Mouse (Mus musculus) hindbrain, postnatal 0 days (tissue): Measurements from ENCODE around the gene Ppp4r3a. TPM values are rescaled to one million over a fixed set of nuclear protein-coding genes. Genes with fewer than 3 reads are reported as not detected.
"Not testable (repeated sequence)": the region's sequence is repeated elsewhere in the genome, so short reads cannot be mapped to it uniquely, and the experiment has no call there.

Experiments used
- ATAC-seq: fragments of 200-750 bp; cut with Nextera tagmentation; 2 replicates; pipeline ENCODE4 v1.8.0; 2017; ENCODE audit warnings: mild to moderate bottlenecking, moderate TSS enrichment, moderate library complexity
- DNase-seq: peaks from one replicate; pipeline ENCODE4 v3.0.0-alpha.2; 2015; ENCODE audit warnings: low spot score
- H3K27ac ChIP-seq: fragments of 300-500 bp; sonication (generic); 2 replicates; pipeline ENCODE4 v1.5.1; 2014; ENCODE audit warnings: mild to moderate bottlenecking
- H3K27me3 ChIP-seq: fragments of 300-500 bp; sonication (generic); 2 replicates; pipeline ENCODE4 v1.6.1; 2014; ENCODE audit warnings: low read length, mixed read lengths; ENCODE audit not compliant: insufficient read depth
- H3K36me3 ChIP-seq: fragments of 300-500 bp; sonication (generic); 2 replicates; pipeline ENCODE4 v1.6.1; 2014; ENCODE audit warnings: low read length, mixed read lengths; ENCODE audit not compliant: insufficient read depth
- H3K4me1 ChIP-seq: fragments of 300-500 bp; sonication (generic); 2 replicates; pipeline ENCODE4 v1.6.1; 2014; ENCODE audit warnings: antibody characterized with exemption, low read length, mixed read lengths; ENCODE audit not compliant: insufficient read depth
- H3K4me2 ChIP-seq: fragments of 300-500 bp; sonication (generic); 2 replicates; pipeline ENCODE4 v1.6.1; 2014; ENCODE audit warnings: low read depth, mild to moderate bottlenecking, low read length, moderate library complexity, mixed read lengths
- H3K4me3 ChIP-seq: fragments of 300-500 bp; sonication (generic); 2 replicates; pipeline ENCODE4 v1.5.1; 2014; ENCODE audit warnings: low read length
- H3K9ac ChIP-seq: fragments of 300-500 bp; sonication (generic); replicated peaks from 2 replicates; pipeline ENCODE4 v1.6.1; 2014; ENCODE audit warnings: mild to moderate bottlenecking, low read length, moderate library complexity, mixed read lengths
- H3K9me3 ChIP-seq: fragments of 300-500 bp; sonication (generic); 2 replicates; pipeline ENCODE4 v1.6.1; 2016; ENCODE audit warnings: low read length, mixed read lengths
- CTCF ChIP-seq: IDR thresholded peaks from 2 replicates; pipeline ENCODE4 v1.5.1; 2016; ENCODE audit warnings: antibody characterized with exemption, control low read depth, low read depth
- WGBS: fragments of 180-500 bp; shearing (Covaris S2); extraction: QIAGEN DNeasy Blood & Tissue Kit; methylation state at CpG from one replicate; pipeline ENCODE4 v1.1.7; 2014; 5-methylcytosine and 5-hydroxymethylcytosine counted together
- polyA plus RNA-seq: library from polyadenylated mRNA; unstranded; fragments of >200 nt; fragmentation: Nextera tagmentation; extraction: Ambion mirVana; gene quantifications from 2 replicates; pipeline ENCODE4 v1.2.1, GENCODE M21; 2015
- total RNA-seq: library from RNA; depleted of rRNA; stranded (reverse); fragments of >200 nt; gene quantifications from 2 replicates; pipeline ENCODE4 v1.2.3, GENCODE M21; 2014

Ppp4r3a gene
- total and polyA plus RNA-seq, 2 experiments from 2014 or later: 16.3 to 28.9 TPM

GRCm38 (mm10) chr12:101019443-101019842, 64.1 kb downstream of the Ppp4r3a start:
- Histone ChIP-seq H3K27ac (no peak overlapping the region), H3K9ac (no peak overlapping the region), H3K4me1 (peaks cover 18% of the 10 kb centered on the region), H3K4me3 (no peak overlapping the region), H3K9me3 (no peaks in the 10 kb centered on the region), H3K36me3 (no peaks in the 10 kb centered on the region), H3K27me3 (no peaks in the 10 kb centered on the region), H3K4me2 (no peak overlapping the region)
- no peak for DNase-seq
- no peak for ATAC-seq
- WGBS: 88% methylated on average over 7 of the region's 7 CpGs
- no peak for TF ChIP-seq CTCF

- H3K27me3 ChIP-seq: no peaks in the 10 kb centered on the region
- H3K36me3 ChIP-seq: no peaks in the 10 kb centered on the region
- 41% methylated on average over 5 of the region's 5 CpGs for WGBS
- no peak overlapping the region for H3K9ac ChIP-seq
- ATAC-seq (no peak), DNase-seq (no peak)
- H3K4me1 ChIP-seq: peaks cover 18% of the 10 kb centered on the region
- no peak overlapping the region for H3K4me2 ChIP-seq
- H3K9me3 ChIP-seq: no peaks in the 10 kb centered on the region
- no peak overlapping the region for H3K4me3 ChIP-seq
- TF ChIP-seq CTCF: no peak
- H3K27ac ChIP-seq: no peak overlapping the region
Measured at GRCm38 (mm10) chr12:101019031-101019430, 64.5 kb downstream of the Ppp4r3a start.

- 0 out of 2 replicates have a peak overlapping the region, but pooled peaks have one; percentile 26 for H3K9ac ChIP-seq
- H3K36me3 ChIP-seq: no peaks in the 10 kb centered on the region
- no peak overlapping the region for H3K4me3 ChIP-seq
- TF ChIP-seq CTCF: peak; percentile 48
- DNase-seq (no peak), ATAC-seq (no peak)
- peak overlapping the region; percentile 24 for H3K4me2 ChIP-seq
- H3K9me3 ChIP-seq: no peaks in the 10 kb centered on the region
- peaks cover 22% of the 10 kb centered on the region for H3K4me1 ChIP-seq
- H3K27me3 ChIP-seq: no peaks in the 10 kb centered on the region
- 28% methylated on average over 6 of the region's 6 CpGs for WGBS
- no peak overlapping the region; the same call in 1 of the 2 replicates for H3K27ac ChIP-seq
Measured at GRCm38 (mm10) chr12:101017971-101018371, 65.5 kb downstream of the Ppp4r3a start.

- no peak for ATAC-seq
- no peak overlapping the region for H3K9ac ChIP-seq
- H3K4me2 ChIP-seq: no peak overlapping the region
- H3K9me3 ChIP-seq: no peaks in the 10 kb centered on the region
- H3K27ac ChIP-seq: no peak overlapping the region
- no peaks in the 10 kb centered on the region for H3K27me3 ChIP-seq
- no peak for TF ChIP-seq CTCF
- H3K36me3 ChIP-seq: no peaks in the 10 kb centered on the region
- H3K4me1 ChIP-seq: peaks cover 30% of the 10 kb centered on the region
- WGBS: 51% methylated on average over 5 of the region's 5 CpGs
- DNase-seq: no peak
- no peak overlapping the region for H3K4me3 ChIP-seq
Measured at GRCm38 (mm10) chr12:101016412-101016928, 67.0 kb downstream of the Ppp4r3a start.

GRCm38 (mm10) chr12:101015926-101016325, 67.6 kb downstream of the Ppp4r3a start:
- WGBS: 40% methylated on average over 4 of the region's 4 CpGs
- ATAC-seq (peak; percentile 58), DNase-seq (peak; percentile 81)
- Histone ChIP-seq H3K9me3 (no peaks in the 10 kb centered on the region), H3K27me3 (no peaks in the 10 kb centered on the region), H3K9ac (no peak overlapping the region), H3K36me3 (no peaks in the 10 kb centered on the region), H3K4me3 (no peak overlapping the region), H3K27ac (no peak overlapping the region), H3K4me1 (peaks cover 30% of the 10 kb centered on the region), H3K4me2 (no peak overlapping the region)
- no peak for TF ChIP-seq CTCF

DNA sequence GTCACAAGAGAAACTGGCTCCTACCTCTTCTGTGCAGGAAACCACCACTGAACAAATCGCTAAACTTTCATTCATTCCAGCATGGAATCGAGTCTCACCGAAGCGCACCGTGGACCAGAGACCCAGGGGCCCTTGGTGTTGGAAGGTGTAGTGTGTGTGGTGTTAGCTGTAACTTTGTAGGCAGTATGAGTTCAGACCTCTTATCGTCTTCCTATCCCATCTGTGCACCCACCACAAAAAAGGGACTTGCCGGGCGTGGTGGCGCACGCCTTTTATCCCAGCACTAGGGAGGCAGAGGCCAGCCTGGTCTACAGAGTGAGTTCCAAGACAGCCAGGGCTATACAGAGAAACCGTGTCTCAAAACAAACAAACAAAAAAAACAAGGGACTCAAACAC, 68.3 kb downstream of the Ppp4r3a start:
- ATAC-seq (no peak), DNase-seq (no peak)
- Histone ChIP-seq H3K27me3 (no peaks in the 10 kb centered on the region), H3K36me3 (no peaks in the 10 kb centered on the region), H3K4me3 (no peak overlapping the region), H3K27ac (no peak overlapping the region), H3K9ac (no peak overlapping the region), H3K9me3 (no peaks in the 10 kb centered on the region), H3K4me2 (no peak overlapping the region), H3K4me1 (peaks cover 30% of the 10 kb centered on the region)
- TF ChIP-seq CTCF: no peak
- 83% methylated on average over 11 of the region's 11 CpGs for WGBS

DNA sequence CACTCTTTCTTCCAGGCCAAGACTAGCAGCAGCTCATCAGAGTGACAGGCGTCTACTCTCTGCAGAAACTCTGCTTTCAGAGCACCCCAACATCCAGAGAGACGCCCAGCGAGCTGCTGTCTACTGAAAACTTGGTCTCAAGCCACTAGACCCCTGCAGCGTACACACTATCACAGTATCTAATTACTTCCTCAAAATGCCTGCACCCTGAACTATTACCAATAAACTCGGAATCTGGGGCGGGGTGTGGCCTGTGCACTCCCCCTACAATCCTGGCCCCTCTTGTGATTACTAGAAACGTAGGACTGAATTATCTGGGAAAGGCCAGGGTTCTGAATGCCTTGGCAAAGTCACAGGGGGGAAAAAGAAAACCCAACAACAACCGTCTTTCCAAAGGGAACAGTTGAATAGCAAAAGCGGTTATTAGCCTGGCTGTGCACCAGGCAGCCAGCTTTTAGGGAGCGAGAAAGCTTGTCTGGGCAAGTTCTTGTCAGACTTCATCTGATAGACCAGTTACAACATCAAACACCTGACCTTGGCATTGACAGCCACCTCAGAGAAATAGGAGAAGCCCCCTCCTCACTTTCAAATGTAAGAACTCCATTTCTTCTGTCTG, 68.8 kb downstream of the Ppp4r3a start:
- H3K9ac ChIP-seq: no peak overlapping the region
- no peaks in the 10 kb centered on the region for H3K9me3 ChIP-seq
- peaks cover 30% of the 10 kb centered on the region for H3K4me1 ChIP-seq
- H3K27me3 ChIP-seq: no peaks in the 10 kb centered on the region
- ATAC-seq (no peak), DNase-seq (no peak)
- H3K4me2 ChIP-seq: no peak overlapping the region
- TF ChIP-seq CTCF: no peak
- H3K27ac ChIP-seq: no peak overlapping the region
- H3K36me3 ChIP-seq: no peaks in the 10 kb centered on the region
- 65% methylated on average over 10 of the region's 10 CpGs for WGBS
- H3K4me3 ChIP-seq: no peak overlapping the region

- not testable (repeated sequence) for H3K27me3 ChIP-seq, DNase-seq, H3K4me2 ChIP-seq, H3K9ac ChIP-seq, H3K27ac ChIP-seq, ATAC-seq, H3K9me3 ChIP-seq, H3K4me3 ChIP-seq, H3K36me3 ChIP-seq
- whole genome bisulfite sequencing: 95% methylated on average over 9 of the region's 9 CpGs
- H3K4me1 ChIP-seq: peaks cover 26% of the 10 kb centered on the region
Measured at GRCm38 (mm10) chr12:101013668-101014067, 69.8 kb downstream of the Ppp4r3a start.
